Mouse (Mus musculus) liver, adult 2 months (tissue): ENCODE measurements at regions not wholly inside any gene's neighbourhood (a gene's known extent, or its start where the extent isn't known, plus 50 kb on each side); places are given as distances from the start of the nearest gene placed in this dataset.

Experiments
- CTCF ChIP-seq: fragments of 200-500 bp; IDR thresholded peaks from 2 replicates; pipeline ENCODE4 v1.5.1; 2011; ENCODE audit warnings: low read depth, low read length, control low read depth
- POLR2A ChIP-seq: fragments of 200-500 bp; IDR thresholded peaks from 2 replicates; pipeline ENCODE4 v1.6.1; 2011; ENCODE audit warnings: low read length, control low read depth; ENCODE audit not compliant: insufficient read depth; ENCODE audit errors: extremely low read depth

- TF ChIP-seq CTCF (no peak), POLR2A (no peak)
These were observed 708.4 kb downstream of the Inhba start for GRCm38 (mm10) chr13:16720090-16720489.
